Mouse (Mus musculus) cortical plate, adult 2 months (tissue): ENCODE data around the gene Tbc1d4. TPM values are rescaled to one million over a fixed set of nuclear protein-coding genes. Genes with fewer than 3 reads are reported as not detected.
A peak's percentile ranks its signal among the peaks of the same experiment; 100 is the strongest.

Experiments used
- H3K27ac ChIP-seq: fragments of 200-500 bp; 2 replicates; pipeline ENCODE4 v1.5.1; 2012; ENCODE audit warnings: low read length, control low read depth, inconsistent platforms; ENCODE audit not compliant: insufficient read depth
- H3K4me1 ChIP-seq: fragments of 200-500 bp; 2 replicates; pipeline ENCODE4 v1.6.1; 2011; ENCODE audit warnings: low read length; ENCODE audit not compliant: control insufficient read depth, insufficient read depth
- H3K4me3 ChIP-seq: fragments of 200-500 bp; 2 replicates; pipeline ENCODE4 v1.5.1; 2011; ENCODE audit warnings: mild to moderate bottlenecking, low read length, control low read depth; ENCODE audit not compliant: insufficient read depth
- CTCF ChIP-seq: fragments of 200-500 bp; IDR thresholded peaks from 2 replicates; pipeline ENCODE4 v1.5.1; 2011; ENCODE audit warnings: mild to moderate bottlenecking, control low read depth, low read length; ENCODE audit not compliant: insufficient read depth; ENCODE audit errors: extremely low read depth
- POLR2A ChIP-seq: fragments of 200-500 bp; IDR thresholded peaks from 2 replicates; pipeline ENCODE4 v1.6.1; 2011; ENCODE audit warnings: mild to moderate bottlenecking, low read length, control low read depth; ENCODE audit not compliant: insufficient read depth; ENCODE audit errors: extremely low read depth
- polyA plus RNA-seq: library from polyadenylated mRNA; depleted of rRNA; stranded (reverse); fragments of >200 nt; gene quantifications from 2 replicates; pipeline ENCODE4 v1.2.3, GENCODE M21; 2012

Gene Tbc1d4
- polyA plus RNA-seq, 1 experiment: 6.5 TPM

- no peak overlapping the region for H3K4me3 ChIP-seq
- H3K27ac ChIP-seq: no peak overlapping the region
- TF ChIP-seq CTCF (no peak), POLR2A (no peak)
- H3K4me1 ChIP-seq: no peaks in the 10 kb centered on the region
Observed at GRCm38 (mm10) chr14:101541141-101541540, 67.8 kb downstream of the Tbc1d4 start.

DNA sequence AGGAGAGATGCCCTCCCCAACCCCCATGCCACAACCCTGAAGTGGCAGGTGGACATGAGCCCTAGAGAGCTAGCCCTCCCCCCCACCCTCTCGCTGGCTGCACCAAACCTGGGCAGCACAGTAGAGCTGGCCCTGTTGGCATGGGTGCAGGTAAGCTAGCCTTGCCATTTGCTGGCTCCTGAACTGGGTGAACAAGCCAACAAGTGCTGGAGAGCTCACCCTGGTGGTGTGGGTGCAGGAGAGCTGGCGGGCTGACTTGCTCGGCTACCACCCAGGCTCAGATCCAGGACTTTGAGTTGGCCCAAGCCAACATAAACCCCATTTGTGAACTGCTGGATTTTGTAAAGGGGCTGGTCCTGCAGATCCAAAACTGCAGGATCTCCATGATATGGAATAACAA is 68.5 kb downstream of the Tbc1d4 start:
- no peaks in the 10 kb centered on the region for H3K4me1 ChIP-seq
- no peak for TF ChIP-seq CTCF
- no peak for TF ChIP-seq POLR2A
- no peak overlapping the region for H3K27ac ChIP-seq
- H3K4me3 ChIP-seq: no peak overlapping the region

- H3K27ac ChIP-seq: no peak overlapping the region
- no peaks in the 10 kb centered on the region for H3K4me1 ChIP-seq
- TF ChIP-seq CTCF (no peak), POLR2A (no peak)
- H3K4me3 ChIP-seq: no peak overlapping the region
Observed at GRCm38 (mm10) chr14:101537906-101538305, 71.1 kb downstream of the Tbc1d4 start.

DNA sequence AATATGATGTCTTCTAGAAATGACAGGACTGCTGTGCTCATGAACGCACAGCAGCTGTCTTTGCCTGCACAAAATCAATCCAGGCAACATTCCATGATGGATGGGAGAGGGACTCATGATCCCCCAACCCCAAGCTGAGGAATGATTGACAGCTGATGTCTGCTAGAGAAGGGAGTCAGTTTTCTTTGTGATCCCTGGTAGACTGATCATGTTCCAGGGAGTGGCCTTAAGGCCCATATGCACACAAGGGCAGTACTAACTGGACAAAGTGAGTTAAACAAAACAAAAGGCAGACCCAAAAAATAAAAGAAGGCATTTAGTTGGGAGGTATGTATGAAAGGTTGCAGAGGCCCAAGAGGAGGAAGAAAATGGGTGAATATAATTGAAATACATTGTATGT is 71.6 kb downstream of the Tbc1d4 start:
- Histone ChIP-seq H3K4me1 (no peaks in the 10 kb centered on the region), H3K4me3 (no peak overlapping the region), H3K27ac (no peak overlapping the region)
- TF ChIP-seq CTCF (no peak), POLR2A (no peak)

GRCm38 (mm10) chr14:101532090-101532695 is 76.8 kb downstream of the Tbc1d4 start:
- H3K27ac ChIP-seq: peak overlapping the region; percentile 33; the same call in 1 of the 2 replicates
- H3K4me1 ChIP-seq: no peaks in the 10 kb centered on the region
- no peak overlapping the region for H3K4me3 ChIP-seq
- TF ChIP-seq CTCF (no peak), POLR2A (no peak)

- H3K27ac ChIP-seq: no peak overlapping the region
- H3K4me3 ChIP-seq: no peak overlapping the region
- H3K4me1 ChIP-seq: no peaks in the 10 kb centered on the region
- TF ChIP-seq CTCF: no peak
- TF ChIP-seq POLR2A: no peak
Observed at GRCm38 (mm10) chr14:101530455-101530854, 78.5 kb downstream of the Tbc1d4 start.

DNA sequence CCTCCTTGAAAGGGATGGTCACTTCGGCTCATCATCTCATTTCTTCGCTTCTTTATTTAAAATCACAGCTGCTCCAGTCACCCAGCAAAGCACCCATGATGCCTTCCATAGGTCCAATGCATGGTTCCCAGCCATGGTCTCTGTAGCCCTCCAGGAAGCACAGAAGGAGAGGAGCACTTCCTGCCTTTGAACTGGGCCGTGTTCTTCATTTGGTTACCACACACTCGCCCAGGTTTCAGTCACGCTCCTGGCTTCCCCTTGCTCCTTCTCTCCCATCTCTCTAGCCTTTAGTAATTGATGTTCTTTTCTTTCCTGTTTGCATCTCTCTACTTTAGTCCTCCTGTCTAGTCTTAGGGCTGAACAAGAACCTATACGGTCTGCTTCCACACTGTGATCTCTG is 79.8 kb downstream of the Tbc1d4 start:
- H3K4me3 ChIP-seq: no peak overlapping the region
- H3K27ac ChIP-seq: no peak overlapping the region
- H3K4me1 ChIP-seq: no peaks in the 10 kb centered on the region
- TF ChIP-seq POLR2A: no peak
- TF ChIP-seq CTCF: no peak

GRCm38 (mm10) chr14:101527420-101527996 is 81.5 kb downstream of the Tbc1d4 start:
- H3K4me1 ChIP-seq: no peaks in the 10 kb centered on the region

DNA sequence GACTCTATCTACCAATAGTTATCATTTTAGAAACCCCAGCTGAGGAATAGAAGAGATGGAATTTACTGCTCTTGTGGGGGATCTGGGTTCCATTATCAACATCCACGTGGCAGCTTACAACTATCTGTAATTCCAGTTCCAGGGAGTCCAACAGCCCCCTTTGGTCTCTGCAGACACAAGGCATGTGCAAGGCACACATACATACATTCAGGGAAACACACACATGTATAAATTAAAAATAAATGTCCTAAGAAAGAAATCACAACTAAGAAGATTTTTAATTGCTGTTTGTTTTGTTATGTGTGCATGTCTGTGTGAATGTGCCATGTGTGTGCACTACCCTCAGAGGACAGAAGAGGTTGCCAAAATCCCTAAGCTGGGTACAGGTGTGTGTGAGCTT is 82.5 kb downstream of the Tbc1d4 start:
- TF ChIP-seq CTCF (no peak), POLR2A (no peak)
- H3K27ac ChIP-seq: no peak overlapping the region

More at GRCm38 (mm10) chr14:101527420-101527996, 81.5 kb downstream of the Tbc1d4 start:
- Histone ChIP-seq H3K4me3 (no peak overlapping the region), H3K27ac (no peak overlapping the region)
- TF ChIP-seq CTCF (no peak), POLR2A (no peak)

GRCm38 (mm10) chr14:101519964-101520363 is 89.0 kb downstream of the Tbc1d4 start:
- no peaks in the 10 kb centered on the region for H3K4me1 ChIP-seq
- no peak overlapping the region for H3K27ac ChIP-seq
- H3K4me3 ChIP-seq: no peak overlapping the region
- TF ChIP-seq CTCF (no peak), POLR2A (no peak)

More for the DNA sequence above, 82.5 kb downstream of the Tbc1d4 start:
- Histone ChIP-seq H3K4me1 (no peaks in the 10 kb centered on the region), H3K4me3 (no peak overlapping the region)

DNA sequence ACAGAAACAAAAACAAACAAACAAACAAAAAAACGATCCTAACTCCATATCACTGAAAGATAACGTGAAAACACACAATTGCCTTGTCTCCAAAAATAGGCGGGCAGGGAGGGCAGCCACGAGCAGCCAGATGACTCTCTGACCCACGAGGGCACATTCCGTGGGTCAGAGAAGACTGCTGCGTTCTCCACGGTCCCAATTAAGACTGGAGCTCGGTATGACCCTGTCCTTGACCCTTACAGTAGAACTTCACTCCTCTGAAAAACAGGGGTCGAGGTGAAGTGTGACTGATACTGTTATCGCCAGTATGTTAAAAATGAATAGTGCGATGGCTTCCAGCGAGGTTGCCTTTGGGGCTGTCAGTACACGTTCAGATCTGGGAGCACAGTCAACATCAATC is 90.7 kb downstream of the Tbc1d4 start:
- no peak for TF ChIP-seq POLR2A
- no peak for TF ChIP-seq CTCF
- H3K4me1 ChIP-seq: no peaks in the 10 kb centered on the region
- no peak overlapping the region for H3K4me3 ChIP-seq
- no peak overlapping the region for H3K27ac ChIP-seq
